Mouse (Mus musculus): ENCODE results near the gene Perp. TPM values are rescaled to one million over a fixed set of nuclear protein-coding genes. Genes with fewer than 3 reads are reported as not detected.

Gene Perp
- polyA plus RNA-seq, 1 experiment from 2014 or later: 5.4 TPM

Other genes with a start within 250 kb of the Perp start
- 6.6 and 7.8 TPM in 2 replicates for gene Arfgef3, start 101.1 kb upstream of the Perp start, polyA plus RNA-seq (2015; fragmentation: Nextera tagmentation; extraction: Ambion mirVana)
- 0.21 and 0.23 TPM in 2 replicates for gene Gm4922, start 58.2 kb upstream of the Perp start, polyA plus RNA-seq (2015; fragmentation: Nextera tagmentation; extraction: Ambion mirVana)
- gene Tnfaip3, start 170.6 kb downstream of the Perp start, polyA plus RNA-seq (2015; fragmentation: Nextera tagmentation; extraction: Ambion mirVana): 2.5 and 2.9 TPM in 2 replicates